Mouse (Mus musculus): ENCODE measurements at regions not wholly inside any gene's neighbourhood (a gene's known extent, or its start where the extent isn't known, plus 50 kb on each side); places are given as distances from the start of the nearest gene placed in this dataset.

DNA sequence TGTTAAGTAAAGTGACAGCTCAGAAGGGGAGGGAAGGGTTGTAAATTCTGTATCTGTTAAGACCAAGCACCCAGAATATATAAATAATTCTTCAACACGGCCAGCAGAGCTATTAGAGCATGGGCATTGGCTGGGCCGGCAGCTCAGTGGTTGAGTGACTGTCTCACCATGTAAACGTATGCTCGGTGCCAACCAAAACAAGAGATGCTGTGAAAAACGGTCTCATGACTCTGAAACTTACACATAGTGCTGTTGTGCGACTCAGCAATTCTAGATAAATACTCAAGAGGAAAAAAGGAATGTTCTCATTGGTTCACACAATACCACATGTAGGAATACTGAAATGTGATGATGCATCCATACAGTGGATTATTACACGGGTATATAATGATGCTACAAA lies 111.8 kb downstream of the Gm12689 start:
- no peak for DNase-seq (ENCODE audit: low spot score)
- H3K27me3 ChIP-seq (ENCODE audit: low read depth, poor library complexity, severe bottlenecking): no peaks in the 10 kb centered on the region
- no peak overlapping the region for H3K27ac ChIP-seq (replicated peaks)
- 93% methylated on average over 7 of the region's 7 CpGs for WGBS
- 0 out of 2 replicates have a peak, but pooled peaks cover 5% of the 10 kb centered on the region for H3K4me1 ChIP-seq
- H3K36me3 ChIP-seq: no peaks in the 10 kb centered on the region
- H3K9me3 ChIP-seq (replicated peaks): no peaks in the 10 kb centered on the region
- H3K4me3 ChIP-seq: no peak overlapping the region

DNA sequence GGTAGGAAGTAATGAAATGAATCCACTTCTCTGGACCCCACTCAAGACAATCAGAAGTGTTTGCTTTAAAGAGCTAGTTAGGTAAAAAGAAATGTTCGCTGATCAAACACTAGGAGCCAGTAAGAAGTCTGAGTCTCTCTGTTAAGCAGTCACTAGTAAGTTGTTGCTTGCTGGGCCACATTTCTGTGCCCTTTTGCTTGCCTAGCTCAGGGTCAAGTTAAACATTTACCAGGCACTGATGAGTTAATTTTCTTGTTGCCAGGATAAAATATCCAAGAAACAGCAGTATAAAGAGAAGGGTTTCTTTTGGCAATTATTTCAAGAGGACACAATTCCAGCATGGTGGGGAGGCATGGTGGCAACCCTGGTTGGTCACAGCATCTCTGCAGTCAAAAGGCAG lies 127.7 kb downstream of the Gm12689 start:
- Histone ChIP-seq H3K4me1 (no peaks in the 10 kb centered on the region), H3K4me3 (no peak overlapping the region), H3K27ac (replicated peaks) (no peak overlapping the region), H3K36me3 (no peaks in the 10 kb centered on the region), H3K27me3 (ENCODE audit: low read depth, poor library complexity, severe bottlenecking) (no peaks in the 10 kb centered on the region), H3K9me3 (replicated peaks) (no peaks in the 10 kb centered on the region)
- 86% methylated on average over 1 of the region's 1 CpGs for WGBS
- no peak for DNase-seq (ENCODE audit: low spot score)

DNA sequence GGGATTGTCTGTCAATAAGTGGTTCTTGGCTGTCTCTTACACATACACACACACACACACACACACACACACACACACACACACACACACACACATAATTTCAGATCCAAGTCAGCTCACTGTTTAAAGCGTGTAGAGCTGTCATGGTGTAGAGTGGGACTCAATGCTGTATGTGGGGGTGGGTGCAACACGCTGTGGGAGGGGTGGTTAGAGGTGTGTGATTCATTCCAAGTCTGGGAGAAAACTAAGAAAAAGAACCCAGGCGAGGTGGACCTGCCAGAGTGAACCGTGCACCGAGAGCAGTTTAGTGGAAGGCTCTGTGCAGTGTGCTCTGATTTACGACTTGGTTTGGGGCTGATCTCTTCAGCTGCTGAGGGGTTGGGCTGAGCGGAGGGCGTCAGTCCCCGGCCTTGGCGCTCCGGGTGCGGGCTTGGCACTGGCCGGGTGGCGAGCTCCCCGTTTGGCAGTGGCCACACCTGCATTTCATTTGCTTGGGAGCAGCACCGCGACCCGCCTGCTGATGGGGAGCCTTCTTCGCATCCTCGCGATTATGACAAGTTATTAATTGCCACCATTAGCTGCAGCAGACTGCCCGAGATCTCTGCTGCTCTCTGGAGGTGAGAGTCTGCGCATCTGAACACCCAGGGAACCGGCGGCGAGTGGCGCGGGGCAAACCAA lies 149.5 kb downstream of the Gm12689 start:
- Histone ChIP-seq H3K4me3 (peak overlapping the region; percentile 35), H3K27ac (replicated peaks) (no peak overlapping the region)

DNA sequence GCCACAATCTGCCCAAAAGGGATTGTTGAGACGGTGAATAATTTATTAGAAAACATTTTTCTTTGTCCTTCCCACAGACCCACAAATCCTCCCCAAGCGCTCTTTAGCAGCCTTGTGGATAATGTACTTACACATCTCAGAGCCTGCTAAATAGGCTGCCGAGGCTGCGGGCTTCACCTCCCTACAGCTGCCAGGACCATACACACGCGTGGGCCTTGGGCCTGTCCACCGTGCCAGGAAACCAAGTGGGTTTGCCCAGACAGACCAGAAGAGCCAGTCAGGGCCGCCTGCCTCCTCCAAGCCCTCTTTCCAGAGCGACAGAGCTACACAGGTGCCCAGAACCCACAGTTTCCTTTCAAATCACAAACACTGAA lies 150.0 kb downstream of the Gm12689 start:
- WGBS: 77% methylated on average over 9 of the region's 9 CpGs
- DNase-seq (ENCODE audit: low spot score): no peak
- Histone ChIP-seq H3K27ac (replicated peaks) (no peak overlapping the region), H3K36me3 (no peaks in the 10 kb centered on the region), H3K9me3 (replicated peaks) (no peaks in the 10 kb centered on the region), H3K4me3 (peak overlapping the region; percentile 35), H3K27me3 (ENCODE audit: low read depth, poor library complexity, severe bottlenecking) (peaks cover 12% of the 10 kb centered on the region; the same call in 1 of the 2 replicates), H3K4me1 (peaks cover 3% of the 10 kb centered on the region; the same call in 1 of the 2 replicates)

More for the DNA sequence above, 149.5 kb downstream of the Gm12689 start:
- DNase-seq (ENCODE audit: low spot score): no peak
- H3K4me1 ChIP-seq: peaks cover 3% of the 10 kb centered on the region; the same call in 1 of the 2 replicates
- H3K36me3 ChIP-seq: no peaks in the 10 kb centered on the region
- 57% methylated on average over 28 of the region's 28 CpGs for WGBS
- H3K27me3 ChIP-seq (ENCODE audit: low read depth, poor library complexity, severe bottlenecking): peaks cover 12% of the 10 kb centered on the region; the same call in 1 of the 2 replicates
- no peaks in the 10 kb centered on the region for H3K9me3 ChIP-seq (replicated peaks)

DNA sequence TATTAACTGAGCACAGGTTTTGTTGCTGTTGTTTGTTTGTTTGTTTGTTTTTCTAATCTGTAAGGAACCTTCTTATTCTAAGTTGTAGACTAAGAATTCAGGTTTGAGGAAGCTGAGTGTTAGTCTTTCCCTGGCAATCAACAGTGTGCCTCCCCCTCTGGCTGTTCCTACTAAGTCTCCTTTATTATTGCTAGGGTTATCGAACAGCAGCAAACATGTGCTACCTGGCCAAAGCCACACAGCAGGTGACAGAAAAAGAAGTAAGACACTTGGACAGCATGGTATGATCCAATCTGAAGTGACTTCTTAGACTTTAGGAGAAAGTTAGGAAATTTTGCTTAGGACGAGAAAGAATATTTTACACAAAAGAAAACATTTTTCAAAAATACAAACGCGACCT lies 163.3 kb downstream of the Gm12689 start:
- Histone ChIP-seq H3K27me3 (ENCODE audit: low read depth, poor library complexity, severe bottlenecking) (peaks cover 61% of the 10 kb centered on the region), H3K27ac (replicated peaks) (peak overlapping the region; percentile 73; the same call in 1 of the 2 replicates), H3K9me3 (replicated peaks) (no peaks in the 10 kb centered on the region), H3K4me3 (peak overlapping the region; percentile 28; the same call in 1 of the 2 replicates), H3K36me3 (no peaks in the 10 kb centered on the region), H3K4me1 (peaks cover 21% of the 10 kb centered on the region)
- 61% methylated on average over 4 of the region's 4 CpGs for WGBS
- DNase-seq (ENCODE audit: low spot score): no peak

DNA sequence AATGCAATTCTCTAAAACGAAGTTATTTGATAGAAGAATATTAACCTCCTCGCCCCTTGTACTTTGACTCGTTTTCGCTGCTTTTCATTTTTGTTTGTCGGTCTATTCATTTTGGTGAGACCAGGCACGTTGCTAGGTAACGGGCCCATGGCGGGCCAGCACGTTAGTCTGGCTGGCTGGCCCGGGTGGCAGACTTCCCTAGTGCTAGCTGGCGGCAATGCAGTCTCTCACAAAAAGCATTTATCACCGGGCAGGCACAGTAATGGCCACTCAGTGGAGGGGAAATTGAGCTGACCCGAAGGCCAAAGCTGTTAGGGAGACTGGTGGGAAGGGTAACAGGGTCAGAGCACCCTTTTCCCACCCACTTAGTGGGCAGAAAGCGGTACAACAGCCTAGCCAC lies 163.7 kb downstream of the Gm12689 start:
- peak overlapping the region; percentile 28 for H3K4me3 ChIP-seq
- no peaks in the 10 kb centered on the region for H3K9me3 ChIP-seq (replicated peaks)
- H3K27me3 ChIP-seq (ENCODE audit: low read depth, poor library complexity, severe bottlenecking): peaks cover 61% of the 10 kb centered on the region
- 3% methylated on average over 14 of the region's 14 CpGs for WGBS
- peak; percentile 88 for DNase-seq (ENCODE audit: low spot score)
- H3K36me3 ChIP-seq: no peaks in the 10 kb centered on the region
- peak overlapping the region; percentile 73 for H3K27ac ChIP-seq (replicated peaks)
- H3K4me1 ChIP-seq: peaks cover 21% of the 10 kb centered on the region

DNA sequence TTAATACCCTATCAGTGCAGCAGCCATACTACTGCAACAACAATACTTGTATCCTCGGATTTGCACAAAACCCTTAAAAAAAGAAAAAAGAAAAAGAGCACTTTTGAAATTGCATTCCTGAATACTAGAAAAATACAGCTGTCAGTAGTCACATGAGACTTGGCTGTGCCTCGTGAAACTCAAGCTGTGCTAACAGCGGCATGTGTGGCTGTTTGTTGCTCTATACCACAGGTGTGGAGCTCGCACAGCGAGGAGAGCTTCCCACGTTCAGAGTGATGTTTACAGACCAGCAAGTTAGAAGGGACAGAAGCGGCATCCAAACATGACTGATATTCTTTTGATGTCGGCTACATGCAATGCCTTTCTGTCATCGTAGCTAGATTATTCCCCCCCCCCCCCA lies 169.8 kb downstream of the Gm12689 start:
- Histone ChIP-seq H3K36me3 (no peaks in the 10 kb centered on the region), H3K27ac (replicated peaks) (no peak overlapping the region), H3K9me3 (replicated peaks) (no peaks in the 10 kb centered on the region), H3K4me3 (no peak overlapping the region), H3K4me1 (peaks cover 3% of the 10 kb centered on the region; the same call in 1 of the 2 replicates), H3K27me3 (ENCODE audit: low read depth, poor library complexity, severe bottlenecking) (peaks cover 28% of the 10 kb centered on the region)
- no peak for DNase-seq (ENCODE audit: low spot score)
- WGBS: 84% methylated on average over 9 of the region's 9 CpGs

DNA sequence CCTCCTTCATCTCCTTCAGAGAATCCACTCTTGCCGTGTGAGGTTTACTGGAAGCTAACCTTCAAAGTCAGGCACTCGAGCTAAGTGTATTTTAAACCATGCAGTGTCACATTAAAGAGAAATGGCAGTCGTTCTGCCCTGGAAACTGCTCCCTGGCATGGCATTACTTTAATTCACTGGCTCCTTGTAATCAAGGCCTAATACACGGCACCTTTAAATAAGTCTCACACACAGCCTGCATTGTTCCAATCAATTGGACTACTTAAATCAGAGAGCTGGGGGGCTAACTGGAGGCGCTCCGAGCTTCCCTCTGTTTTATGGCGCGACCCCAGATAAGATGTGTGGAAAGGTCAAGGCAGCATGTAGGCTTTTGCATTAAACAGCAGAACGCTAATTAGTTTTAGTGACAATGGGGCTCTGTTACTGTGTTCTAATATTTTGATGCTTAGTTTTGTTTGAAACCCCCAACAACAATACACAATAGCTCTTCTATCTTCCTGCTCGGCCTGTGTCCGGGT lies 180.1 kb downstream of the Gm12689 start:
- WGBS: 40% methylated on average over 11 of the region's 11 CpGs
- no peaks in the 10 kb centered on the region for H3K9me3 ChIP-seq (replicated peaks)
- 0 out of 2 replicates have a peak overlapping the region, but pooled peaks have one; percentile 9 for H3K27ac ChIP-seq (replicated peaks)
- no peak overlapping the region for H3K4me3 ChIP-seq
- DNase-seq (ENCODE audit: low spot score): no peak
- no peaks in the 10 kb centered on the region for H3K36me3 ChIP-seq
- H3K27me3 ChIP-seq (ENCODE audit: low read depth, poor library complexity, severe bottlenecking): peaks cover 14% of the 10 kb centered on the region; the same call in 1 of the 2 replicates
- peaks cover 9% of the 10 kb centered on the region for H3K4me1 ChIP-seq

DNA sequence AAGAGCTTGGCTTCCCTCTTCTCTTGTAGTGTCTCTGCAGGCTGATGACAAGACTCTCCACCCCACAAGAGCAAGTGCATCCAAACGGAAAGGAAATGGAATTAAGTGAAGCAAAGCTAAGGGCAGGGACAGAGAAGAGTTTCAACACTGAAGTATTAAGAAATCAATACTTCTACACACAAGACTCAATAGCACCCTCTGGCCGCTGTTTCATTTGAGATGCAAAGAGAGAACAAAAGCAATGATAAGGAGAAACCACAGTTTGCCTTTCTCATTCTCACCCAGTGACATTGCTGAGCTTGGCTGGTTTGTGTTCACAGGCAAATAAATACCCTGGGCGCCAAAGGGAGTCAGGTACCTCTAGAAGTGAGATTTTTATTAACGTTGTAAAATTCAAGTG lies 171.8 kb upstream of the Foxd3 start:
- no peaks in the 10 kb centered on the region for H3K27me3 ChIP-seq (ENCODE audit: low read depth, poor library complexity, severe bottlenecking)
- H3K4me3 ChIP-seq: no peak overlapping the region
- H3K27ac ChIP-seq (replicated peaks): no peak overlapping the region
- H3K9me3 ChIP-seq (replicated peaks): no peaks in the 10 kb centered on the region
- 63% methylated on average over 4 of the region's 4 CpGs for WGBS
- no peaks in the 10 kb centered on the region for H3K4me1 ChIP-seq
- no peak for DNase-seq (ENCODE audit: low spot score)
- H3K36me3 ChIP-seq: no peaks in the 10 kb centered on the region

DNA sequence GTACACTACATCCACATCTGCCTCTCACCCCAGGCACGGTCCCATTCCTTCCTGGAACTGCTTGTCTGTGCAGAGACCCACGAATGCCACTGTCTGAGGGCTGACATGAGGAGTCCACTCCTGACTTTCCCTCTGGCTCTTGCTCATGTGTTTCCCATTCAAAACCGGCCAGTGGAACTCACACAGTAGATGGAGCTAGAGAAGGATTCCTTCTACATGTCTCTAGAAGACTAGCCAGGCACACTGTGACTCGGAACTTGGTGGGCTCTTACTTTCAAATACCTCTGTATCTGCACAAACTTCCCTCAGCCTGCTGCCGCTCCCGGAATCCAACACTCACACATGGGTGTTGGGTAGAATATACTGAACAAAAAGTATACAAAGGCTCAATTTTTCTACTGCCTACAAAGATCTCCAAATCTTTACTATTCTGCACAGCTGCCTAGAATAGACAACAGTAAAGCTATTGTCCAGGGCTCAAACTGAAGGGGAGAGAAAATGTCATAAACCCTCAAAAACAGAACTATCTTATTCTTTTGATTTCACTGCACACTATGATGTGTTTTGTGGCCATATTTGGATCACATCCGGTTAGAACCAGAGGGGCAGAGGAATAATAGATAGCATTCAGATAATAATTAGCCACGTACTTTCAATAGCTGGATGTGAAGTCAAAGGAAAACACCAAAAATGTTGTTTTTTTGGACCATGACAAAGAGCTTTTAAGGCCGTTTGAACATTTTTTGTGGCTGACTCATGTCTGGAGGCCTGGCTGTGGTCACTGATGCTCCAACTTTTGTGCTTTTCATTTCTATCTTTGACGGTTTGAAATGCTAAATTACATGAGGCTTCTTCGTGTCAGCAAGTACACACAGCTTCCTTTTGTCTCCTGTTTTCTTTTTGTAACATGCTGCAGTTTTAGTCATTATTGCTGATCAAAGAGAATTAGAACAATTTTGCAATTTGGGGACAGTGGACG lies 164.3 kb upstream of the Foxd3 start:
- DNase-seq (ENCODE audit: low spot score): no peak
- Histone ChIP-seq H3K4me1 (no peaks in the 10 kb centered on the region), H3K36me3 (no peaks in the 10 kb centered on the region), H3K4me3 (no peak overlapping the region), H3K9me3 (replicated peaks) (no peaks in the 10 kb centered on the region), H3K27ac (replicated peaks) (no peak overlapping the region), H3K27me3 (ENCODE audit: low read depth, poor library complexity, severe bottlenecking) (peaks cover 3% of the 10 kb centered on the region; the same call in 1 of the 2 replicates)
- WGBS: 85% methylated on average over 12 of the region's 12 CpGs

DNA sequence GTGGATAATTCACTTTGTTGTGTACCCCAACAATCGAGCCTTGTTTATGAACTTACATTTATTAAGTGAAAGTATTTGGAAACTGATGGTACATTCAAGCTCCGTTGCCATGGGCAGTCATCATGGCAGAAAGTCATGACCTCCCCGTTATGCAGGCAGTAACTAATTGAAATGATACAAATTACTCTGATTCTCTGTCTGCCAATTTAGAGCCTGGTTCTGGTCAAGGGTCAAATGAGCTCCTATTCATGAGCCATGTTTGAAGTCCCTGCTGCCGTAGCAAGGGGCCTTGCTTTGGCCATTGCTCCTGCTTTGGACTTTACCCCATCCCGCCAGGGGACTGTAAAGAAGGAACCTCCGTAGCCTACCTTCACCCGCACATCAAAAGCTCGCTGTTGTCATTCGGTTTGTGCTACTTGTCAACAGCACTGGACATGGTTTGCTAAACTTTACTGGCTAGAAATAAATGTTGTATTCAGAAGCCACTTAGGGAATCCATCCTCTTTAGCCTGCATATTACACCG lies 152.8 kb upstream of the Foxd3 start:
- no peaks in the 10 kb centered on the region for H3K9me3 ChIP-seq (replicated peaks)
- no peaks in the 10 kb centered on the region for H3K36me3 ChIP-seq
- no peak overlapping the region for H3K4me3 ChIP-seq
- DNase-seq (ENCODE audit: low spot score): no peak
- H3K4me1 ChIP-seq: peaks cover 9% of the 10 kb centered on the region; the same call in 1 of the 2 replicates
- 67% methylated on average over 10 of the region's 10 CpGs for WGBS
- peaks cover 31% of the 10 kb centered on the region for H3K27me3 ChIP-seq (ENCODE audit: low read depth, poor library complexity, severe bottlenecking)
- no peak overlapping the region for H3K27ac ChIP-seq (replicated peaks)

DNA sequence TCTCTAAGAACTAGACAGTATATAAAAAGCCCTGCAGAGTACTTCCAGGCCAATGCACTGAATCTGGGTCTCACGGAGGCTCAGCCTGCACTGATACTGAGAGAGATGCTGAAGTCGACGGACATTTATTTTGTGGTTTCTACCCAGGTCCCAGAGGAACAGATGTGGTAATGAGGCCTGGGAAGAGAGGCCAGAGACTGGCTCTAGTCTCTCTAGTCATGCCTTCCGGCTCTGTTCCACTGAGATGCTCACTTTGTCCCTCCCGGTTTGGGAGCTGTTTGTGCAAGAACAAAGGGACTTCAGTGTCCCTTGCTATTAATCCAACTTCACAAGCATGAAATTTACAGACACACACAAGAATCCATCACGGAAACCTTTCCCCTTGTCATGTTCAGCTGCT lies 144.1 kb upstream of the Foxd3 start:
- Histone ChIP-seq H3K36me3 (no peaks in the 10 kb centered on the region), H3K9me3 (replicated peaks) (no peaks in the 10 kb centered on the region), H3K27ac (replicated peaks) (no peak overlapping the region), H3K4me3 (no peak overlapping the region), H3K27me3 (ENCODE audit: low read depth, poor library complexity, severe bottlenecking) (0 out of 2 replicates have a peak, but pooled peaks cover 4% of the 10 kb centered on the region), H3K4me1 (peaks cover 6% of the 10 kb centered on the region; the same call in 1 of the 2 replicates)
- no peak for DNase-seq (ENCODE audit: low spot score)
- 60% methylated on average over 6 of the region's 6 CpGs for WGBS
